Mouse (Mus musculus): ENCODE measurements around the gene Slc16a10.

- TF ChIP-seq CTCF (IDR thresholded peaks at IDR 0.05; ENCODE audit: low read depth, low read length) (no peak), POLR2A (IDR thresholded peaks at IDR 0.05; ENCODE audit: borderline replicate concordance, low read depth, low read length) (no peak)
Observed at GRCm38 (mm10) chr10:40065357-40065756, 76.7 kb downstream of the Slc16a10 start.
